Mouse (Mus musculus): ENCODE results near the gene Gpr142. TPM values are rescaled to one million over a fixed set of nuclear protein-coding genes. Genes with fewer than 3 reads are reported as not detected.

Gene Gpr142
- polyA plus RNA-seq, 2 experiments from 2014 or later = not detected

- ATAC-seq = no peak
Measured at GRCm38 (mm10) chr11:114844464-114845220, 45.9 kb downstream of the Gpr142 start.

DNA sequence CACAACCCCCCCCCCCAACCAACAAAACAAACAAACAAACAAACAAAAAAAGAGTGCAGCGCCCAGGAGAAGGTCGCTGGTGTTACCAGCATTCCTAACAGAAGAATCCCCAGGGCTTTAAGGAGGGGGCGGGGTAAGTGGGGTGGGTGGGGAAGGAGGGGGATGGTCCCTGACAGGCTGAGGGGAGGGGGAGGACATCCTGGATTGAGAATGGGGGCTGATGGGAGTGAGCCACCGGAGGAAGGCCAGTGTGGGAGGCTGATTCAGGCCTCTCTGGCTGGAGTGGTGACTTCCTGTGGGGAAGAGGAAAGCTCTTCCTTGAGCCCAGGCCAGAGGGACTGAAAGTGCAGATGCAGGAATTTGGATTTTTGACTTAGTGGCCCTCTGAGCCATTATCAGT, 47.6 kb downstream of the Gpr142 start:
- ATAC-seq = no peak

DNA sequence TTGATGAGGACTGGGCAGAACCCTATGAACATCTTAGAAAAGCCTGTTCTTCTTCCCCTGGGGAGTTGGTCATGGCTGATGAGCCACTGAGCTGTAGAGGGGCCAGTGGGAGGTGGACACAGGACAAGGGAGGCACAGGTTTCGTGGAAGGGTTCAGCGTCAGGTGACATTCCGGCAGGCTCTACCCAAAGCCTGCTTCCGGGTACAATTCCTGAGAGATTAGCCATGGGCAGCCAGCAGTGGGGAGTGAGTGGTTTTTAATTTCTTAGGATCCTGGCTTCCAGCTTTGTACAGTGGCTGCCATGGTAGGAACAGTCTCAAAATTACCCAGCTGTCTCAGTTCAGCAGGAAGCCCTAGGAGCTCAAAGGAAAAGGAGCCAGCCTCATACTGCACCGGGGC, 48.3 kb downstream of the Gpr142 start:
- ATAC-seq = no peak

DNA sequence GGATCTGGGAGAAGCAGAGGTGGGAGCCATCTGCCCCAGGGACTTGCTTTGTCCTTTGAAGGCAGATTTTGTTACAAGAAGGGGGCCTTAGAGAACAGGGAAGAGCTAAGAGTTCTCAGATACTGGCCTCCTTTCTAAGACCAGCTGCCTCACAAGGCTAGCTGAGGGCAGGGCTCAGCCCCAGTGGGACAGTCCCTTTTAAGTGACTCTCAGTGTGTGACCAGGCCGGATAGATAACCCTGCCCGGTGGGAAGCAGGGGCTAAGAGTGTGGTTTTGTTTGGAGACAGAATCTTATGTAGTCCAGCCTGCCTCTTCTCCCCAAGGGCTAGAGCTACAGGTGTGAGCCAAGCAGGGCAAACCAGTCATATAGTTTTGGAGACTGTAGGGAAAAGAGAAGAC, 50.8 kb downstream of the Gpr142 start:
- ATAC-seq = no peak

DNA sequence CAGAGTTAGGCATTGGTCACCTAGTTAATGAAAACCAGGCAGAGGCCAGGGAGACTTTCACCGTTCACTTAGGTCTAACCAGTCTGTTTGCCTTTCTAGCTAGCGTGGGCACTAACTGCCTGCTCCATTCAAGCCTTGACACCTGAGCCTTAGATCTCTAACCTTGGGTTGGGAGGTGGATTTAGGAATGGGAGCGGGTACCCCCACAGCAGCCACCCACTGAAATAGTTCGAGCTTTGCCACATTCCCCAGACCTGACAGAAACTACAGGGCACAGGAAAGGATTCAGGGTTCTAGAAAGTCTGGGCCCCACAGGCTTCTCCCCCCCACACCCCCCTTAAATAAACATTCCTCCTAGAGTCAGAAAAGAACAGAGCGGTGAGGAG, 51.3 kb downstream of the Gpr142 start:
- ATAC-seq = no peak

DNA sequence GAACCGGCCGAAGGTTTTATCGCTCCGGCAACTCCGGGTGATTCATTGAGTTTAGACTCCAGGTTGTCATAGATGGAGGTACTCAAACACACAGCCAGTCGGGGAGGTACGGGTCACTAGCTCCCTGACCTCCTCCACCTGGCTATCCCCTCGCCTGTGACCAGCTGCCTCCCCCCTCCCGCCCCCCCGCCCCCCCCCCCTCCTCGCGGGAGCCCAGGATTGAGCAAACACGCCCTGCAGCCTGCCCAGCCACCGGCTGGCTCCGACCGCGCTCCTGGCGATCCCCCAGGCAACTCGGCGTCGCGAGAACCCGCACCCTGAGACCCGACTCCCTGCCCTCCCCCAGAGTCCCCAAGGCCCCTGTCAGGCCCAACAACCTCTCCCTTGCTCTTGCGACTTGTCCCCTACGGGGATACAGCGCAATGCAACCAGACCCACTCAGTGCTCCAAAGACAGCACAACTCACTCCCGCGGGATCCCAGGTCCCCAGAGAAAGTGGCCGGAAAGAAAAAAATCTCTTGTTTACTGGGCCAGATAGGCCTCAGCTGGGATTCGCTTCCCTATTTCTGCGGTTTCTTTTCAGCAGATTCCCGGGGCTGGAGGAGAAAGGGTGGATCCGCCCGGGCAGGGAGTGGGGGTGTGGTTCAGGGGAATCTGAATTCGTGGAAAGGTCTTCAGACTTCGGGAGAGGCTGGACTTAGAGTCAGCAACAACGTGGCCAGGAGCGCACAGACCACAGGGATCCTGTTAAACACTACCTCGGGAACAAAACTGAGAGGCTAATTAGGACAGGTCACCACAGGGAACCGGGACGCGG, 51.9 kb downstream of the Gpr142 start, which contains the start of gene Gprc5c:
Gene Gprc5c, plus strand, starts transcription at position 701 of the 817 bp plus-strand sequence.
- no peak for ATAC-seq

DNA sequence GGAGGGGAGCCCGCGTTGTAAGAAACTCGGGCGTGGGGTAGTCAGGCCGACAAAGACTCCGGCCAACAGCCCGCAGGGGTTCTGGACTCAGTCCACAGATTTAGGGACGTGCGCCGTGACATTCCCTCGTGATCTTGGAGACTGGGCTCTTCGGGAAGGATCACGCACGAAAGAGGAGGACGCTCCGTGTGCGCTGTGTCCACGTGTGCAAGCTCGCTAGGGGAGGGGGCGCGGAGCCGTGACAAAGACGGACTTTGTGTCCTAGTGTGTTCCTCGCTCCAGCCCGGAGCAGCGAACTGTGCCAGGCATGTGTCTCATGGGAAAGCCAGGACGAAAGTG, 52.5 kb downstream of the Gpr142 start:
- ATAC-seq = no peak

- no peak for ATAC-seq
Measured at GRCm38 (mm10) chr11:114851608-114852310, 53.0 kb downstream of the Gpr142 start.

DNA sequence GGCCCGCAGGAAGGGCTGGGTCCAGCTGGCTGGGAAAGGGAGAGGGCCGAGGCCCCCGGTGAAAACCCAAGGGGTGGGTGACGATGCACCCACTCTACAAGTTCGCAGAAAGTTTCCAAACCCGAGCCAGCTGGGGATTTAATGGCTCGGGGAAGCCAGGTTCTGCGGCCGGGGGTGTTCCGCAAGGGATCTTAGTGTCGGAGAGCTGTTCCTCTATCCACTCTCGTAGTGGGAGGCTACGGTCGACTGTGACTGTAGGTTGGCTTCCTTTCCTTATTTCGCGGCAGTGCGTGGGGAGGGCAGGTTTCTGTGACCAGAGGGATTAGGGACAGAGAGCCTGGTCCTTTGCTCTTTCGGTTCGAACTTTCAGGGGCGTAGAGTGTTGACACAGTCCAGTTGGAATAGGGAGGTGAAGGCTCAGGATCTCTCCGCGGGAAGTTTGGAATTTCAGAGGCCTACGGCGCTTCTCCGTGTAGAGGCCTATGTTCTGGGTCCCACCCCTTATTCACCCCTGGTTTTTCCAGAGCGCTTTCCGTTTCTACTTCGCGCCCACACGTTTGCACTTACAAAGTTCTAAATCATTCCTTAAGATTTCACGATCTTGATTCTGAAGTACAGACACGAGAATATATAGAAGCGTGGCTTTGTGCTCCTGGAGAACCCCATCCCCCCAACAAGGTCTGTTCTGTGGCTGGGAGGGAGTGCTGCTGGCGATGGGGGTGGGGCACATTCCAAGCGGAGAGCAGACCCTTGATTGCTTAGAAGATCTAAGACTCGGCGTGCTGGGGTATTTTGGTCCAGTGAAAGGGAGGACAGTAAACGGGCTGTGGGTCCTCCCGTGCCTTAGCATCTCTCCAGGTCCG, 53.8 kb downstream of the Gpr142 start:
- no peak for ATAC-seq

- ATAC-seq = no peak
Measured at GRCm38 (mm10) chr11:114853174-114853838, 54.6 kb downstream of the Gpr142 start.

- ATAC-seq = no peak
Measured at GRCm38 (mm10) chr11:114854581-114854980, 55.9 kb downstream of the Gpr142 start.

DNA sequence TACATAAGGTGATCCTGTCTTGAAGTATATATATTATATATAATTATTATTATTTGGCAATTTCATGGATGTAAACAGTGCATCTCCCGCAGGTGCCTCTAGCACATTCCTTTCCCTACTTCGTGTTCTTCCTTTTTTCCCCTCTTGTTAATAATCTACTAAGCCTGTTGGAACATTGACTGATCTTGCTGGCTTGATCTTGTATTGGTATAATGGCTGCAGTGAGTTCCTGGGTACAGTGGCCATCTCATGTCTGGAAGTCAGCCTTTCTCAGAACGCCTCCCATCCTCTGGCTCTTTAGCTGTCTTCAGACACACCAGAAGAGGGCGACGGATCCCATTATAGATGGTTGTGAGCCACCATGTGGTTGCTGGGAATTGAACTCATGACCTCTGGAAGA, 57.4 kb downstream of the Gpr142 start:
- ATAC-seq = no peak

Other genes with a start within 250 kb of the Gpr142 start
- gene Rpl38, start 130.4 kb upstream of the Gpr142 start, polyA plus RNA-seq (2017; shearing (Covaris generic)) = 1,000 to 10,000 TPM; 1,043 to 1,380 TPM
- gene Ttyh2, start 123.5 kb upstream of the Gpr142 start, polyA plus RNA-seq (2017; shearing (Covaris generic)) = 1 to 10 TPM; 2.4 to 3.3 TPM
- gene Dnaic2, start 71.5 kb upstream of the Gpr142 start, polyA plus RNA-seq (2017; shearing (Covaris generic)) = not detected
- under 1 TPM in 1 of 2 experiments, not detected in 1; 0.22 TPM for gene Kif19a, start 33.5 kb upstream of the Gpr142 start, polyA plus RNA-seq (2017; shearing (Covaris generic))
- not detected for gene Btbd17, start 3.0 kb upstream of the Gpr142 start, polyA plus RNA-seq (2017; shearing (Covaris generic))
- gene Gprc5c, start 52.2 kb downstream of the Gpr142 start, polyA plus RNA-seq (2017; shearing (Covaris generic)) = under 1 TPM in 1 of 2 experiments, not detected in 1; 0.15 TPM
- gene Cd300a, start 91.1 kb downstream of the Gpr142 start, polyA plus RNA-seq (2017; shearing (Covaris generic)) = under 1 TPM in 1 of 2 experiments, not detected in 1; 0.12 TPM
- gene Cd300lb, start 135.5 kb downstream of the Gpr142 start, polyA plus RNA-seq (2017; shearing (Covaris generic)) = under 1 TPM in 1 of 2 experiments, not detected in 1; 0.32 TPM
- gene Cd300c, start 170.2 kb downstream of the Gpr142 start, polyA plus RNA-seq (2017; shearing (Covaris generic)) = not detected
- under 1 TPM; 0.44 to 0.69 TPM for gene Cd300ld, start 191.0 kb downstream of the Gpr142 start, polyA plus RNA-seq (2017; shearing (Covaris generic))
- not detected for gene Cd300c2, start 203.0 kb downstream of the Gpr142 start, polyA plus RNA-seq (2017; shearing (Covaris generic))
- gene Cd300ld2, start 217.3 kb downstream of the Gpr142 start, polyA plus RNA-seq (2017; shearing (Covaris generic)) = not detected
- gene Cd300ld4, start 228.1 kb downstream of the Gpr142 start, polyA plus RNA-seq (2017; shearing (Covaris generic)) = not detected
- not detected for gene Cd300ld5, start 238.8 kb downstream of the Gpr142 start, polyA plus RNA-seq (2017; shearing (Covaris generic))
- not detected for gene Cd300ld3, start 249.5 kb downstream of the Gpr142 start, polyA plus RNA-seq (2017; shearing (Covaris generic))